Mouse (Mus musculus) hindbrain, embryonic 13.5 days (tissue): ENCODE results near the gene Btnl2. TPM values are rescaled to one million over a fixed set of nuclear protein-coding genes. Genes with fewer than 3 reads are reported as not detected.

Experiments used
- ATAC-seq: fragments of 200-750 bp; cut with Nextera tagmentation; 2 replicates; pipeline ENCODE4 v1.8.0; 2017; ENCODE audit warnings: moderate TSS enrichment; ENCODE audit not compliant: low FRiP score
- H3K27ac ChIP-seq: fragments of 300-500 bp; sonication (generic); 2 replicates; pipeline ENCODE4 v1.5.1; 2015; ENCODE audit warnings: inconsistent platforms, mild to moderate bottlenecking, moderate library complexity
- H3K27me3 ChIP-seq: fragments of 300-500 bp; sonication (generic); 2 replicates; pipeline ENCODE4 v1.6.1; 2015; ENCODE audit warnings: mild to moderate bottlenecking, inconsistent platforms
- H3K36me3 ChIP-seq: fragments of 300-500 bp; sonication (generic); 2 replicates; pipeline ENCODE4 v1.6.1; 2015; ENCODE audit warnings: mild to moderate bottlenecking, inconsistent platforms
- H3K4me1 ChIP-seq: fragments of 300-500 bp; sonication (generic); replicated peaks from 2 replicates; pipeline ENCODE4 v1.6.1; 2015; ENCODE audit warnings: inconsistent platforms
- H3K4me2 ChIP-seq: fragments of 300-500 bp; sonication (generic); 2 replicates; pipeline ENCODE4 v1.6.1; 2015; ENCODE audit warnings: inconsistent platforms, mild to moderate bottlenecking, moderate library complexity
- H3K4me3 ChIP-seq: fragments of 300-500 bp; sonication (generic); 2 replicates; pipeline ENCODE4 v1.5.1; 2015; ENCODE audit warnings: mild to moderate bottlenecking, inconsistent platforms
- H3K9ac ChIP-seq: fragments of 300-500 bp; sonication (generic); 2 replicates; pipeline ENCODE4 v1.6.1; 2015; ENCODE audit warnings: mild to moderate bottlenecking, inconsistent platforms
- H3K9me3 ChIP-seq: fragments of 300-500 bp; sonication (generic); 2 replicates; pipeline ENCODE4 v1.6.1; 2016; ENCODE audit warnings: inconsistent platforms
- WGBS: fragments of 180-500 bp; shearing (Covaris S2); methylation state at CpG from one replicate; pipeline ENCODE4 v1.1.7; 2015; 5-methylcytosine and 5-hydroxymethylcytosine counted together
- polyA plus RNA-seq: library from polyadenylated mRNA; unstranded; fragments of >200 nt; fragmentation: Nextera tagmentation; extraction: Ambion mirVana; gene quantifications from 2 replicates; pipeline ENCODE4 v1.2.1, GENCODE M21; 2015

The Btnl2 gene
- polyA plus RNA-seq, 1 experiment from 2014 or later: not detected

GRCm38 (mm10) chr17:34316697-34317096, 37.9 kb upstream of the Btnl2 start:
- no peaks in the 10 kb centered on the region for H3K36me3 ChIP-seq
- no peaks in the 10 kb centered on the region for H3K27me3 ChIP-seq
- H3K4me2 ChIP-seq: no peak overlapping the region
- no peak for ATAC-seq
- no peak overlapping the region for H3K9ac ChIP-seq
- no peaks in the 10 kb centered on the region for H3K4me1 ChIP-seq
- H3K27ac ChIP-seq: no peak overlapping the region
- 80% methylated on average over 2 of the region's 2 CpGs for WGBS
- no peaks in the 10 kb centered on the region for H3K9me3 ChIP-seq
- no peak overlapping the region for H3K4me3 ChIP-seq

GRCm38 (mm10) chr17:34317275-34317674, 37.3 kb upstream of the Btnl2 start:
- H3K9ac ChIP-seq: no peak overlapping the region
- no peaks in the 10 kb centered on the region for H3K4me1 ChIP-seq
- no peak overlapping the region for H3K27ac ChIP-seq
- WGBS: 47% methylated on average over 2 of the region's 2 CpGs
- no peak overlapping the region for H3K4me3 ChIP-seq
- no peaks in the 10 kb centered on the region for H3K36me3 ChIP-seq
- ATAC-seq: no peak
- no peaks in the 10 kb centered on the region for H3K9me3 ChIP-seq
- no peaks in the 10 kb centered on the region for H3K27me3 ChIP-seq
- no peak overlapping the region for H3K4me2 ChIP-seq

GRCm38 (mm10) chr17:34325436-34325835, 29.2 kb upstream of the Btnl2 start, which contains the start of gene H2-Eb2:
Gene H2-Eb2 (plus strand): TSS chr17:34325665.
- Histone ChIP-seq H3K27ac (no peak within 1 kb of the TSS), H3K4me3 (no peak within 1 kb of the TSS), H3K4me1 (no peaks in the 10 kb centered on the region), H3K9ac (no peak within 1 kb of the TSS), H3K9me3 (no peaks in the 10 kb centered on the region), H3K4me2 (no peak within 1 kb of the TSS), H3K36me3 (no peaks in the 10 kb centered on the region), H3K27me3 (no peaks in the 10 kb centered on the region)
- 51% methylated on average over 4 of the region's 4 CpGs for WGBS
- ATAC-seq: no peak

- Histone ChIP-seq H3K9me3 (no peaks in the 10 kb centered on the region), H3K9ac (no peak overlapping the region), H3K4me2 (no peak overlapping the region), H3K4me1 (no peaks in the 10 kb centered on the region), H3K36me3 (no peaks in the 10 kb centered on the region), H3K27ac (no peak overlapping the region), H3K27me3 (no peaks in the 10 kb centered on the region), H3K4me3 (no peak overlapping the region)
- no peak for ATAC-seq
- 71% methylated on average over 3 of the region's 3 CpGs for WGBS
Measured at GRCm38 (mm10) chr17:34326373-34326772, 28.2 kb upstream of the Btnl2 start.

GRCm38 (mm10) chr17:34329807-34330206, 24.8 kb upstream of the Btnl2 start:
- Histone ChIP-seq H3K4me1 (no peaks in the 10 kb centered on the region), H3K9ac (no peak overlapping the region), H3K4me3 (no peak overlapping the region), H3K9me3 (no peaks in the 10 kb centered on the region), H3K4me2 (no peak overlapping the region), H3K36me3 (no peaks in the 10 kb centered on the region), H3K27ac (no peak overlapping the region), H3K27me3 (no peaks in the 10 kb centered on the region)
- WGBS: 64% methylated on average over 2 of the region's 2 CpGs
- no peak for ATAC-seq

- Histone ChIP-seq H3K4me2 (no peak overlapping the region), H3K27ac (no peak overlapping the region), H3K4me1 (no peaks in the 10 kb centered on the region), H3K27me3 (peaks cover 3% of the 10 kb centered on the region; the same call in 1 of the 2 replicates), H3K9ac (no peak overlapping the region), H3K4me3 (no peak overlapping the region), H3K9me3 (no peaks in the 10 kb centered on the region), H3K36me3 (no peaks in the 10 kb centered on the region)
- ATAC-seq: no peak
- 92% methylated on average over 1 of the region's 1 CpGs for WGBS
Measured at GRCm38 (mm10) chr17:34331200-34331599, 23.4 kb upstream of the Btnl2 start.

GRCm38 (mm10) chr17:34340619-34341402, 13.8 kb upstream of the Btnl2 start:
- Histone ChIP-seq H3K9ac (no peak overlapping the region), H3K4me3 (no peak overlapping the region), H3K36me3 (no peaks in the 10 kb centered on the region), H3K9me3 (no peaks in the 10 kb centered on the region), H3K4me2 (no peak overlapping the region), H3K27me3 (no peaks in the 10 kb centered on the region; the same call in 1 of the 2 replicates), H3K27ac (no peak overlapping the region), H3K4me1 (no peaks in the 10 kb centered on the region)
- ATAC-seq: no peak
- 38% methylated on average over 3 of the region's 3 CpGs for WGBS

GRCm38 (mm10) chr17:34344882-34345281, 9.7 kb upstream of the Btnl2 start:
- ATAC-seq: no peak
- Histone ChIP-seq H3K9ac (no peak overlapping the region), H3K27me3 (no peaks in the 10 kb centered on the region), H3K4me3 (no peak overlapping the region), H3K36me3 (no peaks in the 10 kb centered on the region), H3K4me1 (no peaks in the 10 kb centered on the region), H3K27ac (no peak overlapping the region), H3K9me3 (no peaks in the 10 kb centered on the region), H3K4me2 (no peak overlapping the region)
- 95% methylated on average over 4 of the region's 4 CpGs for WGBS

GRCm38 (mm10) chr17:34345486-34345885, 9.1 kb upstream of the Btnl2 start:
- Histone ChIP-seq H3K4me3 (no peak overlapping the region), H3K27ac (no peak overlapping the region), H3K4me2 (no peak overlapping the region), H3K9ac (no peak overlapping the region), H3K9me3 (no peaks in the 10 kb centered on the region), H3K36me3 (no peaks in the 10 kb centered on the region), H3K27me3 (0 out of 2 replicates have a peak, but pooled peaks cover 3% of the 10 kb centered on the region), H3K4me1 (no peaks in the 10 kb centered on the region)
- ATAC-seq: no peak
- whole genome bisulfite sequencing: 86% methylated on average over 7 of the region's 7 CpGs

- Histone ChIP-seq H3K36me3 (no peaks in the 10 kb centered on the region), H3K27ac (no peak overlapping the region), H3K9ac (no peak overlapping the region), H3K4me1 (no peaks in the 10 kb centered on the region), H3K4me2 (no peak overlapping the region), H3K4me3 (no peak overlapping the region), H3K9me3 (no peaks in the 10 kb centered on the region), H3K27me3 (0 out of 2 replicates have a peak, but pooled peaks cover 4% of the 10 kb centered on the region)
- 79% methylated on average over 3 of the region's 3 CpGs for WGBS
- no peak for ATAC-seq
Measured at GRCm38 (mm10) chr17:34346041-34346440, 8.6 kb upstream of the Btnl2 start.

GRCm38 (mm10) chr17:34347606-34348308, 6.9 kb upstream of the Btnl2 start:
- WGBS: 72% methylated on average over 6 of the region's 6 CpGs
- no peak overlapping the region for H3K4me3 ChIP-seq
- ATAC-seq: no peak
- H3K9me3 ChIP-seq: no peaks in the 10 kb centered on the region
- no peak overlapping the region for H3K9ac ChIP-seq
- 0 out of 2 replicates have a peak, but pooled peaks cover 4% of the 10 kb centered on the region for H3K27me3 ChIP-seq
- no peaks in the 10 kb centered on the region for H3K36me3 ChIP-seq
- H3K4me2 ChIP-seq: no peak overlapping the region
- no peaks in the 10 kb centered on the region for H3K4me1 ChIP-seq
- H3K27ac ChIP-seq: no peak overlapping the region

- Histone ChIP-seq H3K4me1 (no peaks in the 10 kb centered on the region), H3K4me3 (no peak overlapping the region), H3K9me3 (no peaks in the 10 kb centered on the region), H3K27ac (no peak overlapping the region), H3K27me3 (0 out of 2 replicates have a peak, but pooled peaks cover 4% of the 10 kb centered on the region), H3K4me2 (no peak overlapping the region), H3K36me3 (no peaks in the 10 kb centered on the region), H3K9ac (no peak overlapping the region)
- WGBS: 2% methylated on average over 4 of the region's 4 CpGs
- ATAC-seq: no peak
Measured at GRCm38 (mm10) chr17:34349429-34349828, 5.2 kb upstream of the Btnl2 start.
